Mouse (Mus musculus): ENCODE measurements around the gene Klk5.

The Klk5 gene

DNA sequence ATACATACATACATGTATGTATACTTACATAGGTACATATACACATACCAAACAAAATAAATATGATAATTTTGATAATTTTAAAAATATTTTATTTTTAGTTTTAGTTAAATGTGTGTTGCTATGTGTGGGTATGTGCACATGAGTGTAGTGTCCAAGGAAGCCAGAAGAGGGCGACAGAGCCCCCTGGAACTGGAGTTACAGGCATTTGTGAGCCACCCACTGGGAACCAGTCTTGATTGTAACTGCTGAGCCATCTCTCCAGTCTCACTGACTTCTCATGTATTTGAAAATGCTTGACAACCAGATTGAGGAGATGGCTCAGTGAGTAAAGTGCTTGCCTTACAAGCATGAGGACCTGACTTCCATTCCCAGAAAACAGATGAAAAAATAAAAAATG is 36.5 kb downstream of the Klk5 start:
- no peak for DNase-seq

DNA sequence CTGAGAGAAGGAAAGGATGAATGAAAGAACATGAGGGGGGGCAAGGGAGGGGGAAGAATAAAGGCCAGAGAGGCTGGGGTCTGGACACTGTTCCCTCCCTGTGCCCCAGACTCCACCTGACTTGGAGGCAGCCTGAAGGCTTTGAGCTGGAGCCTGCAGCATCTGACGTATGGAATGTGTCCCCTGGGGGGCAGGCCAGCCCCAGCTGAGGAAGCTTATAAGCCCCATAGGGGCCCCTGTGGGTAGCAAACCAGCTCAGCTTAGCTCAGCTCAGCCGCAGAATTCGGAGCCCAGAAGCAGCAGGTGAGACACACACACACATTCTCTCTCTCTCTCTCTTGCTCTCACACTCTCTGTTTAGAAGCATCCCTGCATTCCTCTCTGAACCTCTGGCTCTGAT is 39.1 kb downstream of the Klk5 start, which contains the start of gene Klk4:
Gene Klk4, plus strand, starts transcription at position 249 of the 400 bp plus-strand sequence.
- DNase-seq: no peak

GRCm38 (mm10) chr7:43882346-43882745 is 40.6 kb downstream of the Klk5 start:
- DNase-seq: no peak

GRCm38 (mm10) chr7:43882811-43883210 is 41.0 kb downstream of the Klk5 start:
- no peak for DNase-seq

- peak; percentile 58 for DNase-seq
These were observed 41.8 kb downstream of the Klk5 start for GRCm38 (mm10) chr7:43883547-43883946.

- no peak for DNase-seq
These were observed 49.6 kb downstream of the Klk5 start for GRCm38 (mm10) chr7:43891365-43891764.

GRCm38 (mm10) chr7:43891788-43892187 is 50.0 kb downstream of the Klk5 start:
- DNase-seq: no peak

- DNase-seq: peak; percentile 88
These were observed 53.1 kb downstream of the Klk5 start for GRCm38 (mm10) chr7:43894836-43895235.
